Mouse (Mus musculus): ENCODE results near the gene 1700067K01Rik. TPM values are rescaled to one million over a fixed set of nuclear protein-coding genes. Genes with fewer than 3 reads are reported as not detected.

The 1700067K01Rik gene
- polyA plus RNA-seq, 1 experiment from 2014 or later = 0.93 TPM

GRCm38 (mm10) chr8:84042948-84043342 is 41.6 kb downstream of the 1700067K01Rik start:
- WGBS = 30% methylated on average over 12 of the region's 12 CpGs
- ATAC-seq (ENCODE audit: borderline replicate concordance, extremely low read depth, low FRiP score, low TSS enrichment) = no peak; the same call in 1 of the 2 replicates

DNA sequence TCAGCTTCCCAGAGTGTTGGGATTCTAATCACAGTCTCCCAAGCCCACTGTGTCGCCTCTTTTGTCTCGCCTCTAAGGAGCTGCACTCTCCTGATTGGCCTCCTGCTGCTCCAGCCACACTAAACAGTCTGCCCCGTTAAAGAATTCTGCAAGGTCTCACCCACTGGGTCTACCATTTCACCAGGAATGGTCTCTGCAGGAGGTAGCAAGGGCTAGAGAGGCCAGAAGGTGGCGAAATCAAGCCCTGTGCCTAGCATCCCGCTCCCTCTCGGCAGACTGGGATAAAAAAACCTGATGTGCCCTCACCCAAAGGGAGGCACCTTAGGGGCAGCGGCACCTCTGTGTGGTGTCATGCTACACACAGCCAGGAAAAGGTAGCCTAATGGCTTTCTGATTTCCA is 42.8 kb downstream of the 1700067K01Rik start:
- Histone ChIP-seq H3K4me1 (peaks cover 10% of the 10 kb centered on the region), H3K9me3 (no peaks in the 10 kb centered on the region; the same call in 1 of the 2 replicates), H3K36me3 (no peaks in the 10 kb centered on the region), H3K4me3 (no peak overlapping the region), H3K27ac (no peak overlapping the region), H3K27me3 (peaks cover 53% of the 10 kb centered on the region), H3K9ac (no peak overlapping the region), H3K4me2 (no peak overlapping the region)
- WGBS = 7% methylated on average over 7 of the region's 7 CpGs
- ATAC-seq (ENCODE audit: borderline replicate concordance, extremely low read depth, low FRiP score, low TSS enrichment) = no peak

More at GRCm38 (mm10) chr8:84042948-84043342, 41.6 kb downstream of the 1700067K01Rik start:
- H3K36me3 ChIP-seq = no peaks in the 10 kb centered on the region
- H3K27me3 ChIP-seq = peaks cover 53% of the 10 kb centered on the region
- H3K4me1 ChIP-seq = peaks cover 10% of the 10 kb centered on the region
- peak overlapping the region; percentile 39; the same call in 1 of the 2 replicates for H3K4me3 ChIP-seq
- H3K27ac ChIP-seq = no peak overlapping the region
- no peaks in the 10 kb centered on the region; the same call in 1 of the 2 replicates for H3K9me3 ChIP-seq
- peak overlapping the region; percentile 76 for H3K4me2 ChIP-seq
- no peak overlapping the region for H3K9ac ChIP-seq

- H3K27me3 ChIP-seq = peaks cover 53% of the 10 kb centered on the region
- H3K9ac ChIP-seq = no peak within 1 kb of the TSS
- no peaks in the 10 kb centered on the region for H3K36me3 ChIP-seq
- H3K4me2 ChIP-seq = 0 out of 2 replicates have a peak within 1 kb of the TSS, but pooled peaks have one; percentile 16
- H3K9me3 ChIP-seq = no peaks in the 10 kb centered on the region; the same call in 1 of the 2 replicates
- no peak within 1 kb of the TSS for H3K27ac ChIP-seq
- no peak within 1 kb of the TSS for H3K4me3 ChIP-seq
- WGBS = 5% methylated on average over 9 of the region's 9 CpGs
- ATAC-seq (ENCODE audit: borderline replicate concordance, extremely low read depth, low FRiP score, low TSS enrichment) = no peak
- peaks cover 10% of the 10 kb centered on the region for H3K4me1 ChIP-seq
These were observed 43.6 kb downstream of the 1700067K01Rik start, which contains the start of gene Rln3 for GRCm38 (mm10) chr8:84044900-84045299. TSS of gene Rln3 (minus strand) at chr8:84045000.

GRCm38 (mm10) chr8:84046505-84046904 is 45.2 kb downstream of the 1700067K01Rik start:
- Histone ChIP-seq H3K4me3 (no peak overlapping the region), H3K4me1 (peaks cover 10% of the 10 kb centered on the region), H3K9ac (no peak overlapping the region), H3K9me3 (no peaks in the 10 kb centered on the region; the same call in 1 of the 2 replicates), H3K27ac (no peak overlapping the region), H3K4me2 (no peak overlapping the region), H3K36me3 (no peaks in the 10 kb centered on the region), H3K27me3 (peaks cover 45% of the 10 kb centered on the region)
- ATAC-seq (ENCODE audit: borderline replicate concordance, extremely low read depth, low FRiP score, low TSS enrichment) = no peak
- WGBS = 73% methylated on average over 3 of the region's 3 CpGs

DNA sequence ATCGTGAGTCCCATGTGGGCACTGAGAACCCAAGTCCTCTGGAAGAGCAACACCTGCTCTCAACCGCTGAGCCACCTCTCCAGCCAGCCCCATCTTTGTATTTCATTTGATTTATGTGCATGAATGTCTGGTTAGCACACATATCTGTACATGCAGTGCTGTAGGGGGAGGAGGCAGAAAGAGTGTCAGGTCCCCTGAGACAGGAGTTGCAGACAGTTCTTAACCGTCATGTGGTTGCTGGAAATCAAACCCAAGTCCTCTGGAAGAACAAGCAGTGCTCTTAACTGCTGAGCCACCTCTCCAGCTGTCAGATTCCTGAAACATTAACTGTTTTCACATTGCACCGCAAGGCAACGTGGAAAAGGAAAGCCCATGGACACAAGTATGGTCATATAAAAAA is 46.9 kb downstream of the 1700067K01Rik start:
- H3K9ac ChIP-seq = no peak overlapping the region
- H3K4me2 ChIP-seq = no peak overlapping the region
- no peaks in the 10 kb centered on the region for H3K36me3 ChIP-seq
- no peak for ATAC-seq (ENCODE audit: borderline replicate concordance, extremely low read depth, low FRiP score, low TSS enrichment)
- H3K27me3 ChIP-seq = peaks cover 29% of the 10 kb centered on the region
- peaks cover 8% of the 10 kb centered on the region for H3K4me1 ChIP-seq
- 57% methylated on average over 5 of the region's 5 CpGs for WGBS
- no peaks in the 10 kb centered on the region; the same call in 1 of the 2 replicates for H3K9me3 ChIP-seq
- no peak overlapping the region for H3K4me3 ChIP-seq
- H3K27ac ChIP-seq = no peak overlapping the region

DNA sequence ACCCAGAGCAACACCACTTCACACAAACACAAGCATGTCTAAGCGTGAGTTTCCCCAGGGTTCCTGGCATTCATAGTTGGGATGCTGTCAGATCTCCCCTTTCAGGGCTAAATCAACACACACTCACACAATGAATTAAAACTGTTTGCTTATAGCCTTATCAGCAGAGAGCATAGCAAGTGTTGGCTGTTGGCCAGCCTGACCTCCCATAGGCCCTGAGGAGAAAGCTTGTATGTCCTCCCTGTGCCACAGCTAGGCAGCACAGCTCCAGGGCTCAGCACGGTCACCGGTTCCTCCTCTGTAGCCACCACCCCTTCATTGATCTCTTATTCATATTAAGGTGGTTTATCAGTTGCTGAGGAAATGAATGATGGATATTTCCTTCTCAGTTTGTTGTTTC is 51.4 kb downstream of the 1700067K01Rik start:
- WGBS = 17% methylated on average over 3 of the region's 3 CpGs
- peak; percentile 59; the same call in 1 of the 2 replicates for ATAC-seq (ENCODE audit: borderline replicate concordance, extremely low read depth, low FRiP score, low TSS enrichment)
- H3K4me3 ChIP-seq = no peak overlapping the region
- no peak overlapping the region for H3K9ac ChIP-seq
- H3K4me1 ChIP-seq = peaks cover 8% of the 10 kb centered on the region
- no peak overlapping the region for H3K27ac ChIP-seq
- H3K9me3 ChIP-seq = no peaks in the 10 kb centered on the region
- H3K27me3 ChIP-seq = no peaks in the 10 kb centered on the region
- no peak overlapping the region for H3K4me2 ChIP-seq
- H3K36me3 ChIP-seq = no peaks in the 10 kb centered on the region

DNA sequence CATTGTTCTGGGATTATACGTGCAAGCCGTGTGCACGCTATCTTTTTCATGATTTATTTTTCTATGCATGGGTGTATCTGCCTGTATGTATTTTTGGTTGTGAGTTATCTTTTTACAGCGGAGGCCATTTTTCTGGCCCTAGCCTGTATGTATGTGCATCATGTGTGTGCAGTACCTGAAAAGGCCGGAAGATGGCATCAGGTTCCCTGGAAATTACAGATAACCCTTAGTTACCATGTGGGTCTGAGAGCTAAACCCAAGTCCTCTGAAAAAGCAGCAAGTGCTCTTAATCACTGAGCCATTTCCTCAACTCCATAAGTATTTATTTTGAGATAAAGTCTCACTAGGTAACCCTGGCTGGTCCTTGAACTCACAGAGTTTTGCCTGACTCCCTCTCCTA is 51.9 kb downstream of the 1700067K01Rik start:
- no peak overlapping the region for H3K27ac ChIP-seq

More for the DNA sequence above, 51.9 kb downstream of the 1700067K01Rik start:
- Histone ChIP-seq H3K9me3 (no peaks in the 10 kb centered on the region), H3K4me3 (no peak overlapping the region), H3K4me2 (no peak overlapping the region), H3K27me3 (no peaks in the 10 kb centered on the region), H3K4me1 (peaks cover 8% of the 10 kb centered on the region), H3K9ac (no peak overlapping the region), H3K36me3 (no peaks in the 10 kb centered on the region)
- WGBS = 93% methylated on average over 5 of the region's 5 CpGs
- ATAC-seq (ENCODE audit: borderline replicate concordance, extremely low read depth, low FRiP score, low TSS enrichment) = no peak

MicroRNAs within 50 kb of the gene (microRNA counts, 519-probe panel; counts per million panel counts)
- microRNA mmu-miR-1199 = 19.7 counts per million

Small RNAs within 50 kb of the gene (microRNA-seq; reads per million reads assigned to microRNA genes)
- 0.93 reads per million for gene Mir1199
- 1.9 reads per million, percentile 4 among the genes with 10 or more reads in this experiment for gene Mir8111

Other genes starting within 250 kb of the 1700067K01Rik start
- gene Adgrl1, start 101.4 kb upstream of the 1700067K01Rik start, polyA plus RNA-seq (2015; fragmentation: Nextera tagmentation; extraction: Ambion mirVana) = 18.6 and 19.7 TPM in 2 replicates
- 0.74 and 0.86 TPM in 2 replicates for gene Gm10644, start 46.3 kb upstream of the 1700067K01Rik start, polyA plus RNA-seq (2015; fragmentation: Nextera tagmentation; extraction: Ambion mirVana)
- gene Asf1b, start 46.0 kb upstream of the 1700067K01Rik start, polyA plus RNA-seq (2015; fragmentation: Nextera tagmentation; extraction: Ambion mirVana) = 82.2 and 83.5 TPM in 2 replicates
- gene Prkaca, start 28.5 kb upstream of the 1700067K01Rik start, polyA plus RNA-seq (2015; fragmentation: Nextera tagmentation; extraction: Ambion mirVana) = 156 TPM in 2 replicates
- gene Samd1, start 3.8 kb upstream of the 1700067K01Rik start, polyA plus RNA-seq (2015; fragmentation: Nextera tagmentation; extraction: Ambion mirVana) = 11.3 and 12.1 TPM in 2 replicates
- gene 2210011C24Rik, start 10.7 kb downstream of the 1700067K01Rik start, polyA plus RNA-seq (2015; fragmentation: Nextera tagmentation; extraction: Ambion mirVana) = 2.2 and 2.6 TPM in 2 replicates
- gene Palm3, start 20.0 kb downstream of the 1700067K01Rik start, polyA plus RNA-seq (2015; fragmentation: Nextera tagmentation; extraction: Ambion mirVana) = 6.0 and 6.7 TPM in 2 replicates
- 1.4 and 2.2 TPM in 2 replicates for gene Il27ra, start 41.1 kb downstream of the 1700067K01Rik start, polyA plus RNA-seq (2015; fragmentation: Nextera tagmentation; extraction: Ambion mirVana)
- not detected in 2 replicates for gene Rln3, start 43.5 kb downstream of the 1700067K01Rik start, polyA plus RNA-seq (2015; fragmentation: Nextera tagmentation; extraction: Ambion mirVana)
- gene Gm10643, start 63.6 kb downstream of the 1700067K01Rik start, polyA plus RNA-seq (2015; fragmentation: Nextera tagmentation; extraction: Ambion mirVana) = 1.3 TPM in 2 replicates
- 9.0 and 10.6 TPM in 2 replicates for gene Rfx1, start 65.3 kb downstream of the 1700067K01Rik start, polyA plus RNA-seq (2015; fragmentation: Nextera tagmentation; extraction: Ambion mirVana)
- gene Dcaf15, start 103.3 kb downstream of the 1700067K01Rik start, polyA plus RNA-seq (2015; fragmentation: Nextera tagmentation; extraction: Ambion mirVana) = 9.3 and 9.5 TPM in 2 replicates
- gene Podnl1, start 124.5 kb downstream of the 1700067K01Rik start, polyA plus RNA-seq (2015; fragmentation: Nextera tagmentation; extraction: Ambion mirVana) = 0.16 and 0.36 TPM in 2 replicates
- gene Cc2d1a, start 146.4 kb downstream of the 1700067K01Rik start, polyA plus RNA-seq (2015; fragmentation: Nextera tagmentation; extraction: Ambion mirVana) = 23.1 and 23.4 TPM in 2 replicates
- gene 4930432K21Rik, start 146.5 kb downstream of the 1700067K01Rik start, polyA plus RNA-seq (2015; fragmentation: Nextera tagmentation; extraction: Ambion mirVana) = 1.7 TPM in 2 replicates
- 2.7 and 3.2 TPM in 2 replicates for gene Nanos3, start 183.7 kb downstream of the 1700067K01Rik start, polyA plus RNA-seq (2015; fragmentation: Nextera tagmentation; extraction: Ambion mirVana)
- gene Zswim4, start 235.6 kb downstream of the 1700067K01Rik start, polyA plus RNA-seq (2015; fragmentation: Nextera tagmentation; extraction: Ambion mirVana) = 13.6 and 14.2 TPM in 2 replicates
- 320 and 350 TPM in 2 replicates for gene D8Ertd738e, start 248.2 kb downstream of the 1700067K01Rik start, polyA plus RNA-seq (2015; fragmentation: Nextera tagmentation; extraction: Ambion mirVana)